Mouse (Mus musculus) liver, postnatal 0 days (tissue): ENCODE data around the gene Fgf15. TPM values are rescaled to one million over a fixed set of nuclear protein-coding genes. Genes with fewer than 3 reads are reported as not detected.

Experiments used
- ATAC-seq: fragments of 200-750 bp; cut with Nextera tagmentation; 2 replicates; pipeline ENCODE4 v1.8.0; 2017; ENCODE audit warnings: mild to moderate bottlenecking, moderate library complexity
- DNase-seq: peaks from one replicate; pipeline ENCODE4 v3.0.0-alpha.2; 2016
- H3K27ac ChIP-seq: fragments of 300-500 bp; sonication (generic); 2 replicates; pipeline ENCODE4 v1.5.1; 2014; ENCODE audit warnings: antibody characterized with exemption, moderate library complexity, mild to moderate bottlenecking, low read depth
- H3K27me3 ChIP-seq: fragments of 300-500 bp; sonication (generic); 2 replicates; pipeline ENCODE4 v1.6.1; 2014; ENCODE audit warnings: low read length, control low read depth, mixed read lengths; ENCODE audit not compliant: insufficient read depth
- H3K36me3 ChIP-seq: fragments of 300-500 bp; sonication (generic); replicated peaks from 2 replicates; pipeline ENCODE4 v1.6.1; 2014; ENCODE audit warnings: mild to moderate bottlenecking, control low read depth, low read length, moderate library complexity, mixed read lengths; ENCODE audit not compliant: insufficient read depth
- H3K4me1 ChIP-seq: fragments of 300-500 bp; sonication (generic); 2 replicates; pipeline ENCODE4 v1.6.1; 2014; ENCODE audit warnings: antibody characterized with exemption, mild to moderate bottlenecking, control low read depth; ENCODE audit not compliant: insufficient read depth
- H3K4me2 ChIP-seq: fragments of 300-500 bp; sonication (generic); 2 replicates; pipeline ENCODE4 v1.6.1; 2014; ENCODE audit warnings: low read depth, mild to moderate bottlenecking, low read length, moderate library complexity, mixed read lengths
- H3K4me3 ChIP-seq: fragments of 300-500 bp; sonication (generic); 2 replicates; pipeline ENCODE4 v1.5.1; 2014; ENCODE audit warnings: low read depth, low read length
- H3K9ac ChIP-seq: fragments of 300-500 bp; sonication (generic); replicated peaks from 2 replicates; pipeline ENCODE4 v1.6.1; 2014; ENCODE audit warnings: mild to moderate bottlenecking, moderate library complexity
- H3K9me3 ChIP-seq: fragments of 300-500 bp; sonication (generic); 2 replicates; pipeline ENCODE4 v1.6.1; 2016; ENCODE audit warnings: mild to moderate bottlenecking, control low read depth, low read length, mixed read lengths
- CTCF ChIP-seq: sonication (generic); IDR thresholded peaks from 2 replicates; pipeline ENCODE4 v1.5.1; 2016; ENCODE audit warnings: antibody characterized with exemption, low read depth
- EP300 ChIP-seq: IDR thresholded peaks from 2 replicates; pipeline ENCODE4 v1.6.1; 2016; ENCODE audit warnings: antibody characterized with exemption, low read depth, mild to moderate bottlenecking
- WGBS: fragments of 180-500 bp; shearing (Covaris S2); extraction: QIAGEN DNeasy Blood & Tissue Kit; methylation state at CpG from one replicate; pipeline ENCODE4 v1.1.7; 2014; ENCODE audit not compliant: insufficient replicate concordance; 5-methylcytosine and 5-hydroxymethylcytosine counted together
- polyA plus RNA-seq: library from polyadenylated mRNA; unstranded; fragments of >200 nt; fragmentation: Nextera tagmentation; extraction: Ambion mirVana; gene quantifications from 2 replicates; pipeline ENCODE4 v1.2.1, GENCODE M21; 2015

The Fgf15 gene
- polyA plus RNA-seq, 1 experiment from 2014 or later = not detected

DNA sequence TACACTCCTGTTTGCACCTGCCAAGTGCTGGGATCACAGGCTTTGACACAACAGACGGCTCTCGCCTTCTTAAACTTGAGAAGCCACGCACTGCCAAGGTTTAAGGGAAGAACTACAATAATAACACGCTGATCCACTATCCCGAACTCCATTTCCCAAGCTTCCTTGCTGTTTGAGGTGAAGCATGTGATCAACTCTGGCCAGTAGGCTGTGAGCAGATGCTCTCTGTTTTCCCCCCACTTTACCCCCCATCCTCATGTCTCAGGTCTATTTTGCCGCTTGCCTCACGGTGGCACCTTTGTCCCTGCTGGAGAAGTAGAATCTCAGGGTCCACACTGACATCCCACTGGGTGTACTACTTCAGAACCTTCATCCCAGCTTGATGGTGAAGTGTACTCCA, 12.4 kb downstream of the Fgf15 start:
- Histone ChIP-seq H3K9ac (no peak overlapping the region), H3K27ac (no peak overlapping the region), H3K4me3 (no peak overlapping the region), H3K4me2 (no peak overlapping the region), H3K4me1 (no peaks in the 10 kb centered on the region), H3K36me3 (no peaks in the 10 kb centered on the region), H3K9me3 (no peaks in the 10 kb centered on the region), H3K27me3 (0 out of 2 replicates have a peak, but pooled peaks cover 6% of the 10 kb centered on the region)
- WGBS = 50% methylated on average over 7 of the region's 7 CpGs
- ATAC-seq (no peak), DNase-seq (no peak)
- TF ChIP-seq CTCF (no peak), EP300 (no peak)

DNA sequence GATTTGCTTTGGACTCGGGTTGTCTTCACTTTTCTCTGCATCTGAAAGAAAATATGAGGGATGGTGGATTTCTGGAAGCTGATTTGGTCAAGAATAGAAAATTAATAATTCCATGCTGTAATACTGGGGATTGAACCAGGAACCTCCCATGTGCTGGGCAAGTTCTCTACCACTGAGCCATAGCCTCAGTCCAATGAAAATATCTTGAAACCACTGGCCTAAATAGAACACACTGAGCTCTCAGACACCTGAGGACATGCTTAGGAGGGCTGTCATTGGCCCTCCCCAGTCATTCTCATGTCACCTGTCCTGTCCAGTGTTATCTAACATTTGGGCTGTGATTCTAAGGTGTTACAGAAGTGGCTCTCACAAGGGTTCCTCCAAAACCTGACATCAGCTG, 14.8 kb downstream of the Fgf15 start:
- DNase-seq = no peak
- Histone ChIP-seq H3K9me3 (no peaks in the 10 kb centered on the region), H3K4me3 (no peak overlapping the region), H3K9ac (no peak overlapping the region), H3K27ac (no peak overlapping the region), H3K4me2 (no peak overlapping the region), H3K27me3 (0 out of 2 replicates have a peak, but pooled peaks cover 6% of the 10 kb centered on the region), H3K4me1 (peaks cover 7% of the 10 kb centered on the region), H3K36me3 (no peaks in the 10 kb centered on the region)
- WGBS = 58% methylated on average over 1 of the region's 1 CpGs
- ATAC-seq = no peak
- TF ChIP-seq EP300 = no peak
- no peak for TF ChIP-seq CTCF

DNA sequence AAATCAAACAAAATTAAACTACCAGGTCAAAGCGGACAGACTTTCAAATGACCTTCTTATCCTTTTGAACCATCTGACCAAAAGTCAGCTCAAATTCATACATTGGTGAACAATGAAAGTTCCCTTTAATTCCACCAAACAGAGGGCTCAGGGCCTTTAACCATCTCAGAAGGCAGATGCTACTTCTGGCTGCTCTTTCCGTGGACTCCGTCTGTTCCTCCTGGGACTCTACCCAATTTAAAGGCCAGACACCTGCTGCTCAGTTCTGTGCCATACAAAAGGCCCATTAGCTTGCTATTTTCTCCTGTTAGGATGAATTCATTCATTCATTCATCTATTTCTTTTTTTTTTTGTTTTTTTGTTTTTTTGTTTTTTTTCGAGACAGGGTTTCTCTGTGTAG, 16.6 kb downstream of the Fgf15 start:
- Histone ChIP-seq H3K36me3 (peaks cover 4% of the 10 kb centered on the region; the same call in 1 of the 2 replicates), H3K27me3 (0 out of 2 replicates have a peak, but pooled peaks cover 2% of the 10 kb centered on the region), H3K4me1 (peaks cover 9% of the 10 kb centered on the region), H3K27ac (no peak overlapping the region), H3K9ac (no peak overlapping the region), H3K4me2 (no peak overlapping the region), H3K4me3 (no peak overlapping the region), H3K9me3 (no peaks in the 10 kb centered on the region)
- DNase-seq = no peak
- no peak for TF ChIP-seq CTCF
- TF ChIP-seq EP300 = no peak
- WGBS = 86% methylated on average over 4 of the region's 4 CpGs
- no peak for ATAC-seq

DNA sequence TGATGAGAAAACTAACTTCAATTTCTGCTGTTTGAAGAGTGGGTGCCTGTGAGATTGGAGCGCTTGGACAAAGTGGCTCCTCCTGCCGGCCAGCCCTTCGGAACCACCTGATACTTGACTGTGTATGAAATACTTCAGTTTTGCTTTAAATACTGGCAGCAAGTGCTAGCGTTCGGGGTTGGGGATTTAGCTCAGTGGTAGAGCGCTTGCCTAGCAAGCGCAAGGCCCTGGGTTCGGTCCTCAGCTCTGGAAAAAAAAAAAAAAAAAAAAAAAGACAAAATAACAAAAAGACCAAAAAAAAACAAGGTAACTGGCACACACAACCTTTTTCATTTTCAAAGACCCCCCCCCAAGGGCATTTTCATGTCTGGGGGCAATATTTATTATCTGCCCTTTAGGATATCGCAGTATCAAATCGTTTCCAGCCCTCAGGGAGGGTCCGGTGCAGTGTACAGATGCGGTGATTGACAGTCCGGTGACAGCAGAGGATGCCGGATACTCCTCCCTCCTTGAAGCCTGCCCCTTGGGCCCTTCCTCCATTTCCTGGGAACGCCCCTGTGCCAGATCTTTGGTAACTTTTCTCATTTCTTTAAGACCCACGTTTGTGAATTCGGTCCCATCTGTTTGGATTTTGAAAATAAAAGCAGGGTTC, 18.1 kb downstream of the Fgf15 start:
- no peaks in the 10 kb centered on the region for H3K9me3 ChIP-seq
- WGBS = 8% methylated on average over 17 of the region's 17 CpGs
- H3K4me1 ChIP-seq = peaks cover 9% of the 10 kb centered on the region
- no peak for TF ChIP-seq EP300
- TF ChIP-seq CTCF = peak; percentile 29; the same call in 1 of the 2 replicates
- DNase-seq = no peak
- H3K27ac ChIP-seq = peak overlapping the region; percentile 63; the same call in 1 of the 2 replicates
- peak overlapping the region; percentile 82 for H3K4me2 ChIP-seq
- peaks cover 16% of the 10 kb centered on the region for H3K36me3 ChIP-seq
- peak; percentile 91 for ATAC-seq
- peak overlapping the region; percentile 67 for H3K4me3 ChIP-seq
- no peaks in the 10 kb centered on the region for H3K27me3 ChIP-seq
- H3K9ac ChIP-seq = peak overlapping the region; percentile 77; the same call in 1 of the 2 replicates

DNA sequence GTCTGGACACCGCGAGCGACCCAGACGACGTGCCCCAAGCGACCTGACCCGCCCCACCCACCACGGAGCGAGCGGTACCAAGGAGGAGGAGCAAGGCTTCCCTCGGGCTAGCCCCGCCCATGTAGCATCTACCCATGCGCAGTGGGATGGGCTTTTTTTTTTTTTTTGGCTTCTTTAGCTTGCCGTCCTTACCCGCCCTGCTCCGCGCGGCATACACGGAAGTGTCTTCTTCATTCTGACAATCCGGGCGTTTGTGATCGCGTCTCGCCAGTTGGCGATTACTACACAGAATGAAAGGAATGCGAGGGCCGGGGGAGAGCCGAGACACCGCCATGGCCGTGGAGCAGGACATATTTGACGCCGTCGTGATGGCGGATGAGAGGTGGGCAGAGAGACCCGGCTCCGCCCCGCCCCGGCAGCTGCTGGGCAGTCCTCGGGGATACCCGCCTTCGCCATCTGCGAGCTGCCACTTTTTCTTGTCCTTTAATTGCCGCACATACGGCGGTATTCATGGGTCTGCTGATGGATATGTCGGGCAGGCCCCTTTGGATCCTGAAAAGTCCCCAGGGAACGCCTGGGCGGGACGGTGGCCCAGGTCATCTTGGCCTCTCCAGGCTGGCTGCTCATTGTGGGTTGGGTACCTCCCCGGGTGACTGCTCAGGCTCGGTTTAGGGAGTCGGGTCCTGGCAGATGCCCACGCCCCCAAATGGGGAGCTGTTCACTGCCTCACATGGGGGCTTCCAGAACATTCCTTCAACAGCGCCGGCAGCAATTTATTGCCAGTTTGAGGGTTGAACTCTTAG, 18.8 kb downstream of the Fgf15 start, which contains the start of gene LTO1:
TSS of gene LTO1 (plus strand) at position 153 of the 803 bp plus-strand sequence.
- Histone ChIP-seq H3K9ac (peak within 1 kb of the TSS; percentile 77), H3K4me1 (peaks cover 9% of the 10 kb centered on the region), H3K4me3 (peak within 1 kb of the TSS; percentile 67), H3K4me2 (peak within 1 kb of the TSS; percentile 82), H3K9me3 (no peaks in the 10 kb centered on the region), H3K27me3 (no peaks in the 10 kb centered on the region), H3K27ac (peak within 1 kb of the TSS; percentile 63), H3K36me3 (peaks cover 18% of the 10 kb centered on the region)
- DNase-seq (peak; percentile 95), ATAC-seq (peak; percentile 97)
- peak; percentile 76; the same call in 1 of the 2 replicates for TF ChIP-seq EP300
- TF ChIP-seq CTCF = no peak
- WGBS = under 1% methylated on average over 54 of the region's 55 CpGs

DNA sequence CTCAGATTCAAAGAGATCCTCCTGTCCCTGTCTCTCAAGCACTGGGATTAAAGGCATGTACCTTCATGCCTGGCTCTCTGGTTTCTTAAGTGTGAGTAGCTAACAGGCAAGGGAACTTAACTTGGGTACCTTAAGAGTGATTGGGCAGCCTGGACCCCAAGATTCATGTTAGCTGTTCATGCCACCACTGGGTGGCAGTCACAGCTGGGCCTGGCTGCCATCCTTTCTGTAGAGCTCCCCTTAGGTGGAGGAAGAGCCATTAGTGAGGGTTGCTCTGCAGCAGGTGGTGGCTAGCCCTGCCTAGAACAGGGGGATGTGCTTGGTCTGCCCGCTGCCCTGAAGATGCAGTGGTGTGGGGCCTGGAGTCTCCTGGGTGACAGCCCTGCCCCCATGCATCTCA, 22.5 kb downstream of the Fgf15 start:
- peaks cover 9% of the 10 kb centered on the region for H3K4me1 ChIP-seq
- no peak for TF ChIP-seq EP300
- TF ChIP-seq CTCF = peak; percentile 51
- no peaks in the 10 kb centered on the region for H3K9me3 ChIP-seq
- ATAC-seq (no peak), DNase-seq (no peak)
- no peaks in the 10 kb centered on the region for H3K27me3 ChIP-seq
- no peak overlapping the region for H3K4me3 ChIP-seq
- peaks cover 28% of the 10 kb centered on the region for H3K36me3 ChIP-seq
- no peak overlapping the region for H3K9ac ChIP-seq
- 67% methylated on average over 1 of the region's 1 CpGs for WGBS
- H3K27ac ChIP-seq = no peak overlapping the region
- H3K4me2 ChIP-seq = no peak overlapping the region
